Mouse (Mus musculus) stomach, embryonic 15.5 days (tissue): ENCODE data around the gene Nkx3-2. TPM values are rescaled to one million over a fixed set of nuclear protein-coding genes. Genes with fewer than 3 reads are reported as not detected.
A peak's percentile ranks its signal among the peaks of the same experiment; 100 is the strongest.

ENCODE experiments used
- ATAC-seq: fragments of 200-750 bp; cut with Nextera tagmentation; 2 replicates; pipeline ENCODE4 v1.8.0; 2017; ENCODE audit warnings: low read depth, moderate number of reproducible peaks, moderate TSS enrichment; ENCODE audit not compliant: insufficient read depth, low FRiP score
- H3K27ac ChIP-seq: fragments of 300-500 bp; sonication (generic); 2 replicates; pipeline ENCODE4 v1.5.1; 2015; ENCODE audit warnings: mild to moderate bottlenecking, inconsistent platforms
- H3K27me3 ChIP-seq: fragments of 300-500 bp; sonication (generic); replicated peaks from 2 replicates; pipeline ENCODE4 v1.6.1; 2015; ENCODE audit warnings: inconsistent platforms
- H3K36me3 ChIP-seq: fragments of 300-500 bp; sonication (generic); 2 replicates; pipeline ENCODE4 v1.6.1; 2015; ENCODE audit warnings: inconsistent platforms
- H3K4me1 ChIP-seq: fragments of 300-500 bp; sonication (generic); 2 replicates; pipeline ENCODE4 v1.6.1; 2015; ENCODE audit warnings: inconsistent platforms
- H3K4me2 ChIP-seq: fragments of 300-500 bp; sonication (generic); 2 replicates; pipeline ENCODE4 v1.6.1; 2015; ENCODE audit warnings: mild to moderate bottlenecking, inconsistent platforms
- H3K4me3 ChIP-seq: fragments of 300-500 bp; sonication (generic); replicated peaks from 2 replicates; pipeline ENCODE4 v1.5.1; 2015; ENCODE audit warnings: inconsistent platforms
- H3K9ac ChIP-seq: fragments of 300-500 bp; sonication (generic); 2 replicates; pipeline ENCODE4 v1.6.1; 2015; ENCODE audit warnings: inconsistent platforms
- H3K9me3 ChIP-seq: fragments of 300-500 bp; sonication (generic); 2 replicates; pipeline ENCODE4 v1.6.1; 2016; ENCODE audit warnings: inconsistent platforms
- WGBS: fragments of 180-500 bp; shearing (Covaris S2); methylation state at CpG from one replicate; pipeline ENCODE4 v1.1.7; 2015; 5-methylcytosine and 5-hydroxymethylcytosine counted together
- polyA plus RNA-seq: library from polyadenylated mRNA; unstranded; fragments of >200 nt; fragmentation: Nextera tagmentation; extraction: Ambion mirVana; gene quantifications from 2 replicates; pipeline ENCODE4 v1.2.1, GENCODE M21; 2015

The Nkx3-2 gene
- polyA plus RNA-seq, 1 experiment from 2014 or later = 7.7 TPM

GRCm38 (mm10) chr5:41780026-41780425 lies 15.7 kb upstream of the Nkx3-2 start:
- WGBS = 59% methylated on average over 3 of the region's 3 CpGs

DNA sequence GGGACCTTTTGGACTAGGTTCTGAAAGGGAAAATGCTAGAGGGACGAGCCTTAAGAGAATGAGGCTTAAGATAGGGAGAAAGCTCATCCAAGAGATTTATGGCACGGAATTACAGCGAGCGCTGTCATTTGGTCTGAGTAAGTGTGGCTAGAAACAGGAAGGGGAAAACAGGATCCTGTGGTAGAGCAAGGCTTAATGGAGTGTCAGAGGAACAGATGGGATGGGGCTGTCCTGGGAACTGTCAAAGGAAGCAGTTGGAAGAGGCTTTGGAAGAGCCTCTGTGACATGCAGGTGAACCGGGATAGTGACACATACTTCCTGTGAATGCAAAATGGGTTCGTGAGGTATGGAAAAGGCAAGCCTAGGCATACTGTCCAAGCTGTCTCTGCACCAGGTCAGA lies 11.4 kb upstream of the Nkx3-2 start:
- no peaks in the 10 kb centered on the region for H3K27me3 ChIP-seq
- H3K4me2 ChIP-seq = no peak overlapping the region
- 28% methylated on average over 6 of the region's 6 CpGs for WGBS
- no peak overlapping the region for H3K27ac ChIP-seq
- H3K4me3 ChIP-seq = no peak overlapping the region
- H3K9me3 ChIP-seq = no peaks in the 10 kb centered on the region
- H3K4me1 ChIP-seq = no peaks in the 10 kb centered on the region
- no peak for ATAC-seq
- H3K9ac ChIP-seq = no peak overlapping the region
- no peaks in the 10 kb centered on the region for H3K36me3 ChIP-seq

More at GRCm38 (mm10) chr5:41780026-41780425, 15.7 kb upstream of the Nkx3-2 start:
- Histone ChIP-seq H3K4me3 (no peak overlapping the region), H3K4me2 (no peak overlapping the region), H3K4me1 (no peaks in the 10 kb centered on the region), H3K27ac (no peak overlapping the region), H3K27me3 (no peaks in the 10 kb centered on the region), H3K9me3 (no peaks in the 10 kb centered on the region), H3K36me3 (no peaks in the 10 kb centered on the region), H3K9ac (no peak overlapping the region)
- no peak for ATAC-seq

- Histone ChIP-seq H3K9me3 (no peaks in the 10 kb centered on the region), H3K4me2 (no peak overlapping the region), H3K27me3 (no peaks in the 10 kb centered on the region), H3K4me1 (no peaks in the 10 kb centered on the region), H3K4me3 (no peak overlapping the region), H3K27ac (no peak overlapping the region), H3K36me3 (no peaks in the 10 kb centered on the region), H3K9ac (no peak overlapping the region)
- WGBS = 44% methylated on average over 3 of the region's 3 CpGs
- no peak for ATAC-seq
Observed at GRCm38 (mm10) chr5:41775273-41775672, 11.0 kb upstream of the Nkx3-2 start.

DNA sequence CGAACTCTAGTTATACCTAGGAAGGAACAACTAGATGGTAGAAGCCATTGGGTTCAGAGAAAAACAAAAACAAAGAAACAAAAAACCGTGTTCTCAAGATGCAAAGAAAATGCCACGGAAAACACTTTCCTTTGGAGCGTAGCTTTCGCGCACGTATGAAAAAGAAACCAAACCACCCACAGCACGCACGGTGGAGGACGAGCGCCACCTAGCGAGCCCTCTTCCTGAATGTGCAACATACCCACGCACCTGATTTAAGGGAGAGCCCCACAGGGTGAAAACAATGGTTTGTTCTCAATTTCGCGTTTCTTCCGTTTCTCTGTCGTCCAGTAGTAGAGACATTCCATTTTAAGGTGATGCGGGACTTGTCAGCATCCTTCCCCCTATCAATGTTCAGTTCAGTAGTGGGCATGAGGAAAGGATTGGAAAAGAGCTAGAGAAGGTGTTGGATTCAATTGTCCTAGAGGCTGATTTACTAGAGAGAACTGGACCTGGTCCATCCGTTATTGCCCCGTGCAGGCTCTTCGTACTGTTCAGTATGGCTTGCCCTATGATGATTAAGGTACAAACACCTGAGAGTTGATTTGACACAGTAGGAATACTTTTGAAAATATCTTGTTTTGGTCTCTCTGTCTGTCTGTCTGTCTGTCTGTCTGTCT lies 4.2 kb upstream of the Nkx3-2 start:
- peaks cover 34% of the 10 kb centered on the region for H3K27me3 ChIP-seq
- no peak for ATAC-seq

DNA sequence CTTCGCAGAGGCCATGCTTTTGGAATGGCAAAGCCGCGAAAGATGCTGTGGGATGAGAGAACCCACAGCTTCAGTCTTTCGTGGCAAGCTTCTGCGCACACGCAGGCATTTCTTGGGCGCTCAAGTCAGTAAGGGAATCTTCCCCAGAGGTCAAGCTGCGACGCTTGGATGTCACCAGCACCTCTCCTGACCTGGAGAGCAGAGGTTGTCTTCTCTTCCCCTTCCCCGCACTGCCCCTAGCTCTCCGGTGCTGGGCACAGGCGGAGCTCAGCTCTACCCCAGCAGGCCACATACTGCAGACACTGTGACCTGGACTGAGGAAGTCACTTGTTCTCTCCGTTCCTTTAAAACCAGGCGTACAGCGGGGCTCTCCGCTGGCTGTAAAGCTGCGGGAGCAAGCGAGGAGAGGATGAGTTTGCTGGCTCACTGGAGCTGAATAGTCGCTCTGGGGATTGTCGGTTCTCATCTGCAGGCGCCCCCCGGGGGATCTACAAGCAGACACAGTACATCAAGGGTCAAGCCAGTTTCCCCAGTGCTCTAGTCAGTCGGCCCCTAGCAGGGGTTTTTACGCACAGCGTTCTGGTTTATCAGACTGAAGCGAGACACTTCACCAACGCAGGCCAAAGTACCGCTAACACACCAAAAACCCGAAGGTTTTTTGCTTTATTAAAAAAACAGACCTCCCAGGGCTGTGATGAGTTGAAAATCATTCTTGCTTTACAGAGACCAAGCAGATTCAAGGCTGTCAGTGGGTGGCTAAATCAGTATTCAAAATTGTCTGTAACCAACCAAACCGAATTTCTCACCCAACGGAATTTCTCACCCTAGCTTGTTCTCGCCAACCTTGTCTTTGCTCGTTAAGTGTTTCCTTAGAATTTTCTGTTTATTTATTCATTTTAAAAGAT lies 3.2 kb upstream of the Nkx3-2 start:
- Histone ChIP-seq H3K36me3 (no peaks in the 10 kb centered on the region), H3K4me1 (peaks cover 18% of the 10 kb centered on the region), H3K27me3 (peaks cover 43% of the 10 kb centered on the region), H3K27ac (no peak overlapping the region), H3K9ac (no peak overlapping the region), H3K9me3 (no peaks in the 10 kb centered on the region), H3K4me2 (peak overlapping the region; percentile 44), H3K4me3 (peak overlapping the region; percentile 21)
- 21% methylated on average over 33 of the region's 33 CpGs for WGBS
- ATAC-seq = no peak

More for the DNA sequence above, 4.2 kb upstream of the Nkx3-2 start:
- H3K27ac ChIP-seq = no peak overlapping the region
- peak overlapping the region; percentile 44 for H3K4me2 ChIP-seq
- H3K9me3 ChIP-seq = no peaks in the 10 kb centered on the region
- H3K4me3 ChIP-seq = peak overlapping the region; percentile 21
- H3K9ac ChIP-seq = no peak overlapping the region
- H3K36me3 ChIP-seq = no peaks in the 10 kb centered on the region
- 4% methylated on average over 21 of the region's 21 CpGs for WGBS
- H3K4me1 ChIP-seq = peaks cover 14% of the 10 kb centered on the region

DNA sequence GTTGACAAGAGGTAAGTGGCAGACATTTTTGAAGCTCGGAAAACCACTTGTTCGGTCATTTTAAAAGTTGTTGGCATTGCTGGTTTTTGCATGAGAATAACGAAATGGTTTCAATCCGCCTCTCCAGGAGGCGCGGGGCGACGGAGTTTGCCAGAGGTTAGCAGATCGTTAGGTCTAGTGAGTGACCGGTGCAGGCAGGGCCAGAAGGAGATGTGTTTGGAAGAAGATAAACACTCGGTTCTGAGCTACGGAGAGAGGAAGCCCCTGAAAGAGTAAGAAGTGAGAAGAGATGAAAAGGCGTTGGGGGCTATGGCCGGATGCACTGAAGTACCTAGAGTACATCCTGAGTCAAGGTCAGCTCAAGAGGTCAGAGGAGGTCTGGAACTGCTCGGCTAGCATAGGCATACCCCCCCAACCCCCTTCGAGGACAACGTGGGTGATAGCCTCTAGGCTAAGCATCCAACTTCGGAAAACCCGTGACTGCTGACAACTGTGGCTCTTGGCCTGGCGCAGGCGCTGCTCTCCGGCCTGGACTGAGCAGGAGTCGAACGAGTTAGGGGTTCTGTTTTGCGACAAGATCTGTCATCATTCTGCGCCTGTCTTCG lies 2.2 kb upstream of the Nkx3-2 start:
- no peak overlapping the region for H3K27ac ChIP-seq
- H3K4me1 ChIP-seq = peaks cover 19% of the 10 kb centered on the region
- H3K4me2 ChIP-seq = peak overlapping the region; percentile 44; the same call in 1 of the 2 replicates
- peak overlapping the region; percentile 15 for H3K4me3 ChIP-seq
- ATAC-seq = no peak
- no peak overlapping the region for H3K9ac ChIP-seq
- no peaks in the 10 kb centered on the region for H3K9me3 ChIP-seq
- no peaks in the 10 kb centered on the region for H3K36me3 ChIP-seq
- H3K27me3 ChIP-seq = peaks cover 54% of the 10 kb centered on the region
- 16% methylated on average over 27 of the region's 27 CpGs for WGBS

GRCm38 (mm10) chr5:41765626-41766405 lies 1.5 kb upstream of the Nkx3-2 start:
- 16% methylated on average over 14 of the region's 14 CpGs for WGBS
- ATAC-seq = no peak
- no peaks in the 10 kb centered on the region for H3K36me3 ChIP-seq
- H3K9ac ChIP-seq = no peak overlapping the region
- H3K4me2 ChIP-seq = no peak overlapping the region
- peaks cover 22% of the 10 kb centered on the region for H3K4me1 ChIP-seq
- H3K9me3 ChIP-seq = no peaks in the 10 kb centered on the region
- H3K4me3 ChIP-seq = peak overlapping the region; percentile 15; the same call in 1 of the 2 replicates
- H3K27ac ChIP-seq = 0 out of 2 replicates have a peak overlapping the region, but pooled peaks have one; percentile 7
- H3K27me3 ChIP-seq = peaks cover 61% of the 10 kb centered on the region

GRCm38 (mm10) chr5:41762947-41763730 lies 1.2 kb downstream of the Nkx3-2 start:
- peaks cover 78% of the 10 kb centered on the region for H3K27me3 ChIP-seq
- WGBS = 3% methylated on average over 41 of the region's 41 CpGs
- peaks cover 22% of the 10 kb centered on the region for H3K4me1 ChIP-seq
- peak overlapping the region; percentile 55 for H3K4me2 ChIP-seq
- H3K4me3 ChIP-seq = peak overlapping the region; percentile 51
- no peaks in the 10 kb centered on the region for H3K9me3 ChIP-seq
- H3K9ac ChIP-seq = peak overlapping the region; percentile 34; the same call in 1 of the 2 replicates
- ATAC-seq = no peak
- peak overlapping the region; percentile 68; the same call in 1 of the 2 replicates for H3K27ac ChIP-seq
- H3K36me3 ChIP-seq = no peaks in the 10 kb centered on the region

- no peak for ATAC-seq
- no peaks in the 10 kb centered on the region for H3K9me3 ChIP-seq
- no peak overlapping the region for H3K27ac ChIP-seq
- no peaks in the 10 kb centered on the region for H3K36me3 ChIP-seq
- H3K4me3 ChIP-seq = peak overlapping the region; percentile 51
- peak overlapping the region; percentile 55 for H3K4me2 ChIP-seq
- H3K4me1 ChIP-seq = peaks cover 17% of the 10 kb centered on the region
- 14% methylated on average over 27 of the region's 27 CpGs for WGBS
- peaks cover 84% of the 10 kb centered on the region for H3K27me3 ChIP-seq
- no peak overlapping the region for H3K9ac ChIP-seq
Observed at GRCm38 (mm10) chr5:41762141-41762946, 2.0 kb downstream of the Nkx3-2 start.

DNA sequence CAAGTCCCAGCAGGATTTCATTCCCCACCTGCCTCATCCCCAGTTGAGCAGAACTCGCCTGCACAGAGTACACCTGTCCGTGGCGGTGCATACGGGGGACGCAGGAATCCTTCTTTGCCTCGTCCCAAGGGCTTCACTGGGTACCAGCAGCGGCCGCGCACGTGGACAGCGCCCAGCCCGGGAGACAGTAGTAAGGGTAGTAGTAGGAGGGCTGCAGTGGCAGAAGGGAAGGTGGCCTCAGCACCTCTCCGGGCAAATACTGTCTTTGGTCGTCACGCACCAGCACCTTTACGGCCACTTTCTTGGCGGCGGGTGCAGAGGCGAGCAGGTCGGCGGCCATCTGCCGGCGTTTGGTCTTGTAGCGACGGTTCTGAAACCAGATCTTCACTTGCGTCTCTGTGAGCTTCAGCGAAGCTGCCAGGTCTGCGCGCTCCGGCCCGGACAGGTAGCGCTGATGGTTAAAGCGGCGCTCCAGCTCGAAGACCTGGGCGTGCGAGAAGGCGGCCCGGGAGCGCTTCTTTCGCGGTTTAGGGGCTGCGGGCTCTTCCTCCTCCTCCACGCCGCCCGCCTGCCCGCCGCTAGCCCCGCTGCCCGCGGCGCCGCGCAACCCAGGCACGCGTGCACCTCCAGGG lies 2.7 kb downstream of the Nkx3-2 start:
- Histone ChIP-seq H3K36me3 (no peaks in the 10 kb centered on the region), H3K27ac (no peak overlapping the region), H3K4me3 (peak overlapping the region; percentile 51), H3K4me1 (peaks cover 16% of the 10 kb centered on the region), H3K4me2 (peak overlapping the region; percentile 55), H3K9ac (no peak overlapping the region), H3K9me3 (no peaks in the 10 kb centered on the region), H3K27me3 (peaks cover 83% of the 10 kb centered on the region)
- WGBS = 3% methylated on average over 56 of the region's 56 CpGs
- no peak for ATAC-seq
